Mouse (Mus musculus): ENCODE measurements around the gene Ttc21a.

Ttc21a gene

DNA sequence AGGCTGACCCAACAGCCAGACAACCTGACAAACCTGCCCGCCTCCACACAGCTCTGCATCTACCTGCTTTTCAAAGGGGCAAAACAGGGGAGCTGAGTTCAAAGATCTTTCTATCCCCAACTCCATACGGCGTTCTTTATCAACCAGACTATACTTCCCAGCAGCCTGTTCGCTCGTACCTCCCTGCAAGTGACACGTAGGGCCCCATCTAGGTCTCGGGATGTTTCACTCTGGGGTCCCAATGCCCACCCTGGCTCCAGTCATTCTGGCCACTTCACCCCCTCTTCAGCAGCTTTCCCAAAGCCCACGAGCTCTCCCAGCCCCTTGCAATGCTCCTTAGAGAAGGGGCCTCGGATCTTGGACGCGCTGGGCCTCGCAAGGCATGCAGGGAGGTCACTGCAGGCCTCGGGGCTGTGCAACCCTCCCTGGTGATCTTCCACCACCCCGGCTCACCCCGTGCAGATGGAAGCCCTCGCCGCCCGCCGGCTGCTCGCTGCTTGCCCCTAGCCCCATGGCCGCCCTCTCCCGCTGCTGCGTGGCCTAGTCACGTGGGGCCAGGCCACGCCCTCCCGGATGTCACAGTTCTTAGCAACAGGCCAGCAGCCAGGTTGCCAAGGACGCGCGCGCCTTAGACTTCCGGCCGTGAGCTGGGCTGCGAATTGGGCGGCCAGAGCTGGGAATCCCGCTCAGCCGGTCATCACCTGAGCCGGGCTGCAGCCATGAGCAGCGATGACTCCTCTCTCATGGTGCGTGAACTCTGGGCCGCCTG lies at the start of gene Ttc21a, which contains the start of gene Gorasp1:
Gene Ttc21a (plus strand): TSS at position 602 of the 769 bp plus-strand sequence.
Gene Gorasp1 (minus strand): TSS at position 561 of the 769 bp plus-strand sequence.
- DNase-seq (ENCODE audit: extremely low read depth, low read depth, low spot score), result peak; percentile 37

DNA sequence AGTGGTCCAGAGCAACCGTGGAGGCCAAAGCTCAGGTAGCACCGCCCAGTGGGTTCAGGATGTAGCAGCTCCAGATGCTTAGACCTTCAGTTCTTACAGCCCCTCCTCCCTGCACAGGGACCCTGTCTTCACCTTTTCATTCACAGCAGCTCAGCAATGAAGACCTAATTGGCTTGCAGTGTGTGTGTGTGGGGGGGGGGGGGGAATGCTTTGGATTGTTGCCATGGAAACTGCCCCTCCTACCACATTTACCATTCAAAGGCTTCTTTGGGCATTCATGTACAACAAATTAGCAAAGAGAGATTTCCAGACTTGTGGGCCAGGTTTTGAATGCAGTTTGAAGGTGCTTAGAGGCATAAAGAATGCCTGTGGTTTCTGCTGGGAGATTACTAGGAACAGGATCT lies 48.6 kb upstream of the Ttc21a start:
- DNase-seq (ENCODE audit: extremely low read depth, low read depth, low spot score), result no peak

DNA sequence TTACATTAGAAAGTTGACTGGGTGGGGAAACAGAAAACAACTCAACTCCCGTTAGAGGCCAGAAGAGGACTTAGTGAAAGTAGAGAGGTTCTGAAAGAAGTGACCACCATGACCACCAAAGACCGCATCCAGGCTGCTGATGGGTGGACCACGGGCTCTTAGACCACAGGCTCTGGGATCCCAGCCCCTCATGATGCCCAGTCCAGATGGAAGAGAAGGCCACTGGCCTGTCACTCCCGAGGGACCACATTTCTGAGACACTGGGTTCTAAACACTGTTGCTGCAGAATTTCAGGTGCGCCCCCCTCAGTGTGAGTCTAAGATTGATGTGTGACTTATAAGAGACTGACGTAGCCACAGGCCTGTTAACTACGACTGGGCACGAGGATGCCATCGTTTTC lies 48.0 kb upstream of the Ttc21a start:
- DNase-seq (ENCODE audit: extremely low read depth, low read depth, low spot score), result no peak

DNA sequence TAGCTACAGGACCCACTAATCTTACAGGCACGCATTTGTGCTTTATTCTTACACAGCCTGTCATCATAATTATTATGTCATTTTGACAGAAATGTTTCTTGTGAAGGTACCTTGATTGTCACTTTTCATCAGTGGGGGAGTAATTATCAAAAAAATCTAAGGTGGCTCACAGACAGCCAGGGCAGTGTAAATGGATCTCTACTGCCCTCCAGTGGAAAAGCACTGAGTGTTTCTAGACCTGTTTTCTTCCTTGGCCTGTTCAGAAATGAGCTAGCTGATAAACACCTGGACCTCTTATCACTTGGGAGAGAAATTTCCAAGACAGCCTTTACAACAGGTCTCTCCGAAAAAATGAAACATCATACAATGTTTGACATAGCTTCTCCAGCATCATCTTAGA lies 46.7 kb upstream of the Ttc21a start:
- DNase-seq (ENCODE audit: extremely low read depth, low read depth, low spot score), result no peak

DNA sequence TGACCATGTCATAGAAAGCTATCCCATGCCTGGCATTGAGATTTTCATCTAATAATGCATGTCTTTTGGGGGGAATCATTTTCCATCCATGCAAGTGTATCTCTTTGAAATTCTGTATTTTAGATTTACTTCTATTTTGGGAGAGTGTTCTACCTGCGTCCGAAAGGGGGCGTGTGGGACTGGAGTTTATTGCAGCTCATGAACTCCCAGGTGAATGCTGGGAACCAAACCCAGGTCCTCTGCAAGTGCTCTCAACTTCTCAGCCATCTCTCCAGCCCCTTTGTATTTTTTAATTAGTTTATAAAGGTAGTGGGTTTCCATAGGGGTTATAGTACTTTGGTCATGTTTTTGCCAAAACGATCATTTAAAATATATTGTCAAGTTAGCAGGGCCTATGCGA lies 43.5 kb upstream of the Ttc21a start:
- no peak for DNase-seq (ENCODE audit: extremely low read depth, low read depth, low spot score)

DNA sequence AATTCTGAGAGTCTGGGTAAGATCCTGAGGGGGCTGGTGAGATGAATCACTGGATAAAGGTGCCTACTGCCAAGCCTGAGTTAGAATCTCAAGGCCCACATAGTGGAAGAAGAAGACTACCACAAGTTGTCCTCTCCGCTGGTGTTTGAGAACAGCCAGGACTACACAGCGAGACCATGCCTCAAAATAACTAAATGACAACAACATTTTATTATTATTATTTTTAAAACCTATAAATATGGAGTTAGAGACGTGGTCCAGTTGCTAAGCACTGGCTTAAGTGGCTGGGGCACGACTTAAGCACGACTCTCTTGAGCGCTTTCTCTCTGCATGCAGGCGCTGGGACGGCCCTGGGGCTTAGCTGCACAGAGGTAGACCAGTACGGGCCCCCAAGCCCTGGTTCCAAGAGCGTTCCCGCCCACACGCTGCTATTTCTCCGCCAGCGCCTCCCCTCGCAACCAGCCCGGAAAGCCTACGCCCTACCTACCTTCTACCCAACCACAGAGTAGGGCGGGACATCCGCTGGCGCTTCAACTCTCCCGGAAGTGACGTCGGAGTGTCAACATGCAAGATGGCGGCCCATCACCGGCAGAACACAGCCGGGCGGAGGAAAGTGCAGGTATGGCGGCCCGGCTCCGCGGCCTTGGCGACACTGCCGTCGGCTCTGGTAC lies 42.9 kb upstream of the Ttc21a start, which contains the start of gene Wdr48:
Gene Wdr48 (plus strand): TSS at position 540 of the 671 bp plus-strand sequence.
- DNase-seq (ENCODE audit: extremely low read depth, low read depth, low spot score), result peak; percentile 76

DNA sequence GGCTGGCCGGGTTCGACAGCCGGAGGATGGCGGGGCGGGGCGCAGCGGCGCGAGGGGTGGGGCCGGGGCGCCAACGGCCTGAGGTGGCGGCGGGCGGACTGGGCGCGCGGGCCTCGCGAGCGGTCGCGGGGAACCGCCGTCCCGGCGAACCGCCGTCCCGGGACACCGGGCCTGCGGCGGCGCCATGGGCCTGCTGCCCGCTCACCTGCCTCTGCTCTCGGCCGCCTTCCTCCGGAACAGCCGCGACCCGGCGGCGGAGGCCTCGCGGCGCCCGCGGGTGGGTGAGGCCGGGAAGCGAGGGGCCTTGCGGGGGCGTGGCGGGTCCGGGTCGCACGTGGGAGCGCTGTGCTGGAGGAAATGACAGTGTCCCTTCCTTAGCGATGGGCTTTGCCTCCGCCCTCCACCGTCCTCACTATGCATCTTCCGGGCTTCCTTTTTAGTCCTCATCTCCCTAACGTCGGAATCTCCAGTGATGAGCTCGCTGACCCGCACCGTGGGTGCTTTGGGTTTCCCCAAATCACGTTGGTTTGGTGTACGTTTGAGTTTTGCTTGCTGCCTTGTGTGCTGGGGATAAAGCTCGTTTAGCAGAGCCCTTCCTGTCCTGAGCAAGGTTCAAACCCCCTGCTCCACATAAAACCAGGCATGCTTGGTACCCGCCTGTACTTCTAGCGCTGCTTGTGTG lies 42.2 kb upstream of the Ttc21a start:
- no peak for DNase-seq (ENCODE audit: extremely low read depth, low read depth, low spot score)

DNA sequence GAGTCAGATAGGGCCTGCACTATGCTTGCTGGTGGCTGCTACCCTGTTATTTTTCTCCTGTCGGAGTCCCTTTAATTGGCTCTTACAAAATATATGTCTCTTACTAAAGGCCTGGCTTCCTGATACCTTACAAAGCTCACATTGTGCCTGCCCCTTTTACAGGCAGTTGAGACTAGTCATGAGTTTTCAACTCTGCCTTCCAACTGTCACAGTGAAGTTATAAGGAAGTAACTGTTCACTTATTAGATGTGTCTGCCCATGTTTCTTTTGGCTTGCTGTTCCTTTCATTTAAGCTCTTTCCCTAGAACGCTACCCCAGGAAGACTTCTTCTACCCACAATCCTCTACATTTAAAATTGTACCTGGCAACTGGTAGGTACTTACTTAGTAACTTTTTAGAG lies 38.0 kb upstream of the Ttc21a start:
- no peak for DNase-seq (ENCODE audit: extremely low read depth, low read depth, low spot score)

DNA sequence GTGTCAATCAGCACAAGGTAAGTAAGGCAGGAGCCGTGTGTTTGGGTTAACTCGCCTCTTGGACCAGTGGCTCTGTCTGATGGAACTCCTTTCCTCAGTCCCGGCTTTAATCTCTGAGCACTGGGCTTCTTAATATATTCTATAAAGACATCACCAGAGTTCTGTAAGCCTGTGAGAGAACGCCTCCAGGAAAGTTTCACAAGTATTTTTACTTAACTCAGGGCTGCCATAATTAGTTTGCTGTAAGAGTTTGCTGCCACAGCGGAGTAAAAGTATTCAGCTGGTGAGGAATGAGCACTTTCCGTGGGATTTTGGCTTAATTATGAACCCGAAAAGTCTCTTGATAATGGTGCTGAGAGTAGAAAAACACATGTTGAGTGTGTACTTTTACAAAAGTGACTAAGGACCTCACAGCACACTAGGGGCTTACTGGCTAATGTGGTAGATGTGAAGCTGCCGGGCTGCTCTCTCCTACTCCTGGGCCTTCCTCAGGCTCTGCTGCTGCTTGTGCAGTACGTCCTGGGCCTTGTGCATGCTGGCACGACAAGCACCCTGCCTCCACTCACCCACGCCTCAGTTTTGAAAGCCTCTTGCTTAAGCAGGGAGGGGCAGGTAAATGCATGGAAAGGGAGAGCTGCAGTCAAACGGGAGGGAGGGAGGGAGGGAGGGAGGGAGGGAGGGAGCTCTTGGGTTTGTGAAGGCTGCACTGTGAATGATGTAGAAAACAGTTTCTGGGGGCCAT lies 34.8 kb upstream of the Ttc21a start:
- DNase-seq (ENCODE audit: extremely low read depth, low read depth, low spot score), result peak; percentile 63

DNA sequence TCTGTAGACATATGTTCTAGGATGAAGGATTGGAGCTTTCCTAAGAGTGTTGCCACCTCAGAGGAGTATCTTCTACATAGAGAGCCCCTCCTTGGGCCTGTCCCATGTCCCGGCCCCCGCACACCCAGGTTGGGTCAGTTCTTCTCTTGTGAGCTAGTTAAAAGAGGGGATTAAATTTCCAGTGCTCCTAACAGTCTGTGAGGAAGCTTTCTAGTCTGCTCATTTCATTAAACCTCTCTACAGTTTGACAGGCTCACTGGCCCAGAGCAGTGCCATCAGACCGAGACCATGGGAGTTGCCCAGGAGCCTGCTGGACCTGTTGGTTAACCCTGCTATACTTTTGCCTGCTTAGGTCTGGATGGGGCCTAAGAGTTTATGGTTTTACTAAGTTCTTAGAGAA lies 28.7 kb upstream of the Ttc21a start:
- no peak for DNase-seq (ENCODE audit: extremely low read depth, low read depth, low spot score)

DNA sequence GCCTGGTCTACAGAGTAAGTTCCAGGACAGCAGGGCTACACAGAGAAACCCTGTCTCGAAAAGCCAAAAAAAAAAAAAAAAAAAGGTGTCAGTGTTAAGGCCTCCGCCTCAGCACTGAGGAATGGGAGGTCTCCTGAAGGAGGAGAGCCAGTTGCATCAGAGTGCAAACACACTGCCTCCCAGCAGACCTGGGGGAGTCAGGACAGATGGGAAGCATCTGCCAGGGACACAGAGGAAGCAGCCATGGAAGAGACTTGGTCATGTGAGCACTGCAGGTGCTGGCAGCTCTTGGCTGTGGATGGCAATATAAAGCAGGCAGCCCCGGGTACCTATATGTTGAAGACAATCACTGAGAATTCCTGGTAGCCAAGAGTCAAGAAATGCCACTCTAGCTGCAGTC lies 27.5 kb upstream of the Ttc21a start:
- DNase-seq (ENCODE audit: extremely low read depth, low read depth, low spot score), result no peak

DNA sequence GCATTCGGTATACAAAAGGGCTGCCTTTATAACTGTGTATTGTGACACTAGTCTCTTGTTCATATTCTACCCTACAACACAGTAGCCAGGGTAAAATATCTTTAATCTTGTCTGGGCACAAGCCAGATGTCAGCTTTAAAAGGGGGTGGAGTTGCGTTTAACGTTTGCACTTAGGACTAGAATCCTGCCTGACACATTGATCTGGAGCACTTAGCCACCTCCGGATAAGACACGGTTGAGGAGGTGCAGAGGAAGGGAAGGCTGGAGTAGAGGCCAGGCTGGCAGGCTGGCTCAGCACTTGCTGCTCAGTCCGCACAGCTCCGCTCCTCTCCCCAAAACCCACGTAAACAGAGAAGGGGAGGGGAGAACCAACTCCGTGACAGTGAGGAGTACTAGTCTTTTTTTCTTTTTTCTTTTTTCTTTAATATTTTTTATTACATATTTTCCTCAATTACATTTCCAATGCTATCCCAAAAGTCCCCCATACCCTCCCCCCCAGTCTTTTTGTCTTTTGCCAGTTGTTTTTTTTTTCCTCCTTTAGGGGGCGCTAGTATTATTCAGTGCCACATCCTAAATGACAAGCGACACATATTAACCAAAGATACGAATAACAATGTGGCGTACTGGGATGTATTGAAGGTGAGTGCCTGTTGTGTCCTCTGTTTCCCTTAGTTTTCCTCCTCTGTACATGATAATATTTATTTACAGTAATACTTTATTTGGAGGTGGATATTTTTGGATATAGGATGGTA lies 24.1 kb upstream of the Ttc21a start:
- DNase-seq (ENCODE audit: extremely low read depth, low read depth, low spot score), result no peak

DNA sequence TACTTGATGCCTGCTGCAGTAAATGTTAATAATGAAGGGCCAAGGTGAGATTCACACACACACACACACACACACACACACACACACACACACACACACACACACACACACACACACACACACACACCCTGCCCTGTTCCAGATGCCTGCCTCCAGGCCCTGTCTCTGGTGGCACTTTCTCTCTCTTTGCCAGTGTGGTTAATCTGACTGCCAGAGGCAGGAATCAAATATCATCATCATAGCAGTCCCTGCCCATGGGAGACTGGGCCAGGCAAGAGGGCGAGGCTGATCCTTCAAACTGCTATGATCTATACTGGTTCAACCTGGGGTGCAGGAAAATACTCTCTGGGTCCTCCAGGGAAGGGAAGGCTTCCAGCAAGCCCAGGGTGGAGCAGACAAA lies 17.5 kb upstream of the Ttc21a start:
- no peak for DNase-seq (ENCODE audit: extremely low read depth, low read depth, low spot score)

DNA sequence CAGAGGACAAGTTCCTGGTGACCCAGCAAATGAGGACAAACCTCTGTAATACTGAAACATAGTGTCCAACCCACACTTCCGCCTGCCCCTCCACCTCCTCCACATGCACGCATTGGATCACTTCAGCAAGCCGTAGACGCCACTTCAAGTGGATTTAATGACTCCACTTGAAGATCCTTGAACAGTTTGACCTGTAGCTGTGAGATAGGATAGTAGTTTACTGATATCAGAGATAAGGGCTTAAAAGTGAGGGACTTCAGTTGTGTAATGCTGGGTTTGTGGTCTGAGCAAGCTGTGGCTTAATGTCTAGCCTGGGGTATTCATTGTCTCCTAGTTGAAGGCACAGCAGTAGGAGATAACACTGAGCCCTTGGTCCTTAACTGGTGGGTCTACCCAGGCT lies 13.9 kb upstream of the Ttc21a start:
- DNase-seq (ENCODE audit: extremely low read depth, low read depth, low spot score), result no peak

DNA sequence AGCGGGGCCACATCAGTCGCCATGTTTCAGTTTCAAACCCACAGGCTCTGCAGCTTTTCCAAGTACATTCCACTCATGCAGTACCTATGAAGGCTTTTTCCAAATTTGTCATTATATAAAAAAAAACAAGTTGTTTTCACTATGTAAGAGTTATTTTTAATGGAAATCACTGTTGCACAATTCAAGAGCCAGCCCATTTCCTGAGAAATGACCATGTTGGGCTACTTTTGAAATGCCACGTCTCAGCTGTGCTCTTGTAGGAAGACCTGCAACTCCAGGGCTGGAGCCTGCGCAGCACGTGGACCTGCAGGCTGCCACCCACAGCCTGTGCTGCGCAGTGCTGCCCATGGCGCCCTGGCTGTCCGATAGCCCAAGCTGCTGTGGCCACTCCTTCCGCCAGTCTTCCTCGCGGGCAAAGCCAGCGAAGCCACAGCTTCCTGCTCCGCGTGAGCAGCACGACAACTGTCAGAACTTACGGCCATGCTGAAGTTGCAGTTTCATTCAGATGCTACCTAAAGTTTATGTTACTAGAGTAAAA lies 12.2 kb upstream of the Ttc21a start:
- DNase-seq (ENCODE audit: extremely low read depth, low read depth, low spot score), result no peak

DNA sequence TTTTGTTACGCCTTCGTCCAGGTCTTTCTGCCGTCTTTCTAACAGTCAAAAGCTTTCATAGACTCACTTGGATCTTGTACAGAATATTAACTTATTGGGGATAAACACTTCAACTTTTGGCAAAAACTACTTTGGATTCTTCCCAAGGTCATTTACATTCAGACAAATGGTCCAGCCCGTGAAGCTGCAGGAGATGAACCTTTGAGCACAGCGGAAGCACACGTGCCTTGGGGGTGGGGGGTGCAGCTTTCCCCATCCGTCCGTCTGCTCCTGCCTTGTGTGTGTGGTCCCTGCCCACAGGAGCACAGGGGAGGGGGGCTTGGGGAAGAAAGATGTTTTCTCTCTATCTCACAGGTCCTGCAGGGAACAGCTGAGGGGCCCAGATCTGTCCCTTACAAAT lies 11.7 kb upstream of the Ttc21a start:
- no peak for DNase-seq (ENCODE audit: extremely low read depth, low read depth, low spot score)

DNA sequence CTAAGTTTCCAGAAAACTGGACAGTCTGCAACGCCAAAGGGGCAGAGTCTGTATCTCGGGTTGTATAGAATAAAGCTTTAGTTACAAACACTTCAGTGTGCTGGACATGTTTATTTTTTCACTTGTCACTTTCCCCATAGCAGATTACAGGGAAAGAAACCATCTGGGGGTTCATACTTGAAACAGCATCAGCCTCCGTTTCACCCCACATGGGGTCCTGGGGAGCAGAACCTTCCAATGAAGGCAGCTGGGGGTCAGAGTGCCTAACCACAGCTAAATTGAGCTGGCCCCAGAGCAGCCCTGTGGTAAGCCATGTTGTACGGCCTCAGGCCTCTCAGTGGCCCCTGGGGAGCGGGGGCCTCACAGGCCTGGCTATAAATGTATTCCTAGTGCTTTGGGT lies 10.9 kb upstream of the Ttc21a start:
- DNase-seq (ENCODE audit: extremely low read depth, low read depth, low spot score), result no peak

DNA sequence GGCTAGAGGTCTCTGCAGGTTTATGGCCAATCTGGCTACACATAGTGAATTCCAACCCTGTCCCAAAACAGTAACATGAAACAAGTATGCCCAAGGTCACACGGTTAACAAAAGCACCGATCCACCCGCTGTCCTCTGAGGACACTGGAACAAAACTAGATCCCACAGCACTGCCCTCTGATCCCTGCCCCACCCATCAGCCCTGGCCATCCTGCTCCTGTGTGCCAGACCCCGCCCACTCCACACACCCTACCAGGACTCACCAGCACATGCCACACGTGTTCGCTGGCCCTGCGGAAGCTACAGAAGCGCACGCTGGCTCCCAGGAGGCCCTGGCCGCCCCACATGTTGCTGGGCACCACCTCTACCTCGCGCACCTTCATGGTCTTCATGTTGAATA lies 5.0 kb upstream of the Ttc21a start:
- DNase-seq (ENCODE audit: extremely low read depth, low read depth, low spot score), result no peak

DNA sequence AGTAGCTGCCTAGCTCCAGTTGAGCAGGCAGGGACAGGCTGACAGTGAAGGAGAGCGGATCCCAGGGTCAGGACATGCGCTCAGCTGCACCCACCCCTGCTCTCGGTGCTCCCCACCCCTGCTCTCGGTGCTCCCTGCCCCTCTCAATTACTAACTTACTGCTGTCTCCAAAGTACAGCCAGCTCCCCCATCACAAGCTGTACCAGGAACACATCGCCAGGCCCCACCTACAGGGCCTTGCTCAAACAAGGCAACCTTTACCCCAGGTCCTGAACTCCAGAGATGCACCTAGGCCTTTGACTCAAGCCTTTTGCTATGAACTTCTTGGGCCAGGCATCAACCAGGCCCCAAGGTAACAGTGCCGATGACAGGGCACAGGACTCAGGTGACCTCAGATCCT lies 3.7 kb upstream of the Ttc21a start:
- no peak for DNase-seq (ENCODE audit: extremely low read depth, low read depth, low spot score)

DNA sequence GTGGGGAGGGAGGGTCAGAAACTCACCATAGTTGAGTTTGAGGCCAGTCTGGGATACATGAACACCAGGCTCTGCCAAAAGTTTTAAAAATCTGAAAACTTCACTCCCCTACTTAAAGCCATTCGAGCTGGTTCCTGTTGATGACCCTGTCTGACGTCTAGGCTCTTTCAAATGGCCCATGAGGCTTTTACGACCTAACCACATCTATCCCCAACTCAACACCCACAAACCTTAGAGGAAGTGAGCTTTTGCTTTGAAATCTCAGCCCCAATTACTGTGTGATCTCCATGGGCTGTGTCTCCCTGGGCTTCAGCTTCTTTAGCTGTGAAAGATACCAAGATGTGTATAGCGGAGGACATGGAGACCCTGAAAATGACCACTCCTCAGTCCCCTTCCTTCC lies 1.1 kb downstream of the Ttc21a start:
- no peak for DNase-seq (ENCODE audit: extremely low read depth, low read depth, low spot score)
